Mouse (Mus musculus) cerebellum, adult 2 months (tissue): ENCODE results near the gene Col26a1.

ENCODE experiments used
- CTCF ChIP-seq: fragments of 200-500 bp; IDR thresholded peaks from 2 replicates; pipeline ENCODE4 v1.5.1; 2011; ENCODE audit warnings: low read depth, mild to moderate bottlenecking, control low read depth, low read length, moderate library complexity, borderline replicate concordance; ENCODE audit not compliant: insufficient read depth
- POLR2A ChIP-seq: fragments of 200-500 bp; IDR thresholded peaks from 2 replicates; pipeline ENCODE4 v1.6.1; 2011; ENCODE audit warnings: low read length, control low read depth, borderline replicate concordance; ENCODE audit not compliant: insufficient read depth

- no peak for TF ChIP-seq CTCF
- no peak for TF ChIP-seq POLR2A
Measured at GRCm38 (mm10) chr5:136752104-136752503, 130.9 kb downstream of the Col26a1 start.
